Mouse (Mus musculus): ENCODE results near the gene Fry.

The Fry gene

GRCm38 (mm10) chr5:150457165-150457903, 338.9 kb downstream of the Fry start:
- ChIA-PET CTCF (no interaction called here), POLR2A (interaction anchor here in 1 of 4 experiments (1.1 kb wide), 1 partner anchor 20 kb away, joined by 8 read pairs; no protein-coding TSS in a partner anchor)

- CTCF ChIA-PET, result interaction anchor here in 2 of 4 experiments (1.4 to 1.5 kb wide), 2 partner anchors 17 to 37 kb away, joined by 3 read pairs; no protein-coding TSS in a partner anchor
Observed at GRCm38 (mm10) chr5:150457904-150458739, 339.7 kb downstream of the Fry start.

GRCm38 (mm10) chr5:150459801-150460200, 341.4 kb downstream of the Fry start:
- CTCF ChIA-PET, result interaction anchor here in 2 of 4 experiments (1.5 kb wide), 2 partner anchors 18 to 36 kb away, joined by 3 to 7 read pairs; no protein-coding TSS in a partner anchor
- POLR2A ChIA-PET, result interaction anchor here in 1 of 4 experiments (0.9 kb wide), 1 partner anchor 18 kb away, joined by 4 read pairs; no protein-coding TSS in a partner anchor

More at GRCm38 (mm10) chr5:150457904-150458739, 339.7 kb downstream of the Fry start:
- POLR2A ChIA-PET, result interaction anchor here in 1 of 4 experiments (1.1 kb wide), 1 partner anchor 21 kb away, joined by 8 read pairs; no protein-coding TSS in a partner anchor

GRCm38 (mm10) chr5:150464721-150465120, 346.3 kb downstream of the Fry start:
- ChIA-PET POLR2A (no interaction called here), CTCF (interaction anchor here in 3 of 4 experiments (0.6 to 1.2 kb wide), 4 partner anchors 11 to 31 kb away, joined by 3 to 8 read pairs (median 4); no protein-coding TSS in a partner anchor)

DNA sequence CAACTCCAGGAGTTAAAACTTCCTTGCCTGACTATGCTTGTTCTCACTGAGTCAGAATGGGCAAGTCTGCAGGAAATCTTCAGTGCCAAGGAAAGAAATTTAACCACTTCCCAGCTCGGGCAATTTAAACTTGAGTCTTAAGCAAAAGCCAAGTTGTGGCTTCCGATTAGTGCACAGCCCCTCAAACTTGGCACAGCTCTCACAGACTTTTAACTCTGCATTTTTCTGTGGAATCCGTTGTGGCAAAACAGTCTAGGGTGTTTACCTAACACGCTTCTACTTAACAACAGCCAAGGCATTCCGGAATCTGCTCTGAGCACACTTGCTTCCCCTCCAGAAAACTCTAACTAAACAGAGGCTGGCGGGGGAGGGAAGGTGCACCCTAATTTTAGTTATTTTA, 346.8 kb downstream of the Fry start:
- CTCF ChIA-PET, result interaction anchor here in 3 of 4 experiments (0.6 to 2.7 kb wide), 5 partner anchors 11 to 30 kb away, joined by 3 to 8 read pairs (median 5); no protein-coding TSS in a partner anchor
- POLR2A ChIA-PET, result no interaction called here

- ChIA-PET POLR2A (interaction anchor here in 2 of 4 experiments (0.7 kb wide), 2 partner anchors 187 to 220 kb away, joined by 3 read pairs; no protein-coding TSS in a partner anchor), CTCF (interaction anchor here in 1 of 4 experiments (0.5 to 2.7 kb wide), 2 partner anchors 19 to 24 kb away, joined by 3 to 7 read pairs; no protein-coding TSS in a partner anchor)
Observed at GRCm38 (mm10) chr5:150466132-150466531, 347.7 kb downstream of the Fry start.

- POLR2A ChIA-PET, result interaction anchor here in 1 of 4 experiments (1.0 to 2.0 kb wide), 2 partner anchors 16 to 27 kb away, joined by 3 to 5 read pairs; no protein-coding TSS in a partner anchor
- CTCF ChIA-PET, result no interaction called here
Observed at GRCm38 (mm10) chr5:150468431-150468830, 350.0 kb downstream of the Fry start.

DNA sequence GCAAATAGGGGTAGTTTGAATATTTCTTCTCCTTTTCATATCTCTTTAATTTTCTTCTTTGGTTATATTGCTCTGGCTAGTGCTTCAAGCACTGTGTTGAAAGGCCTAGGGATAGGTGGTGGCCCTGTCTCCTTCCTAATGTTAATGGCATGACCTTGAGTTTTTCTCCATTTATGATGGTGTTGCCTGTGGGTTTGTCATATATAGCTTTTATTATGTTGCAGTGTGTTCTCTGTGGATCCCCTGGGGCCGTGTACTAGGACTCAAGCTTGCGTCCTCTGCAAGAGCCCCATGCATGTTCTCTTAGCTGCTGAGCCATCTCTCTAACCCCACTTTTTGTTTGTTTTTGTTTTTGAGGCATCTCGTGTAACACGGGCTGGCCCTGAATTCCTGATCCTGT, 358.9 kb downstream of the Fry start:
- POLR2A ChIA-PET, result interaction anchor here in 1 of 4 experiments (1.1 to 1.3 kb wide), 2 partner anchors 9 to 11 kb away, joined by 4 to 5 read pairs; no protein-coding TSS in a partner anchor
- CTCF ChIA-PET, result interaction anchor here in 3 of 4 experiments (0.7 to 1.8 kb wide), 4 partner anchors 8 to 214 kb away, joined by 4 to 8 read pairs (median 4); no protein-coding TSS in a partner anchor

DNA sequence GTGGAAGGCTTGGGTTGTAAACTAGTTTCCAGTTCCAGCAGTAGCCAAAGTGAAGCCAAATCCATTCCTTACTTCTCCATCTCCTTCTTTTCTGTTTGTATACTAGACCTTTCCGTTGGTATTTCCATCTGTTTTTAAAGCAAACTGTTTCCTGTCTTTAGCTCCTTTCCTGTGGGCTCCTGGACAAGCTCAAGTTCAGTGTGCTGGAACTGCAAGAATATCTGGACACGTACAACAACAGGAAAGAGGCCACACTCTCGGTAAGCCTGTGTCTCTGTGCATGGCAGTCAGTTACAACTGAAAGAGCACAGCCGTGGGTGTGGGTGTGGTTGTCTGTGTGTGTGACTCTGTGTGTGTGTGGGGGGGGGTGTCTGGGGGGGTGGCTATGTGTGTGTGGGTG, 360.2 kb downstream of the Fry start:
- POLR2A ChIA-PET, result no interaction called here
- CTCF ChIA-PET, result no interaction called here

- ChIA-PET POLR2A (interaction anchor here in 1 of 4 experiments (0.7 kb wide), 1 partner anchor 9 kb away, joined by 3 read pairs; no protein-coding TSS in a partner anchor), CTCF (interaction anchor here (0.6 to 1.8 kb wide), 30 partner anchors 8 to 732 kb away, joined by 3 to 16 read pairs (median 4); partner anchors contain the start of gene N4bp2l1 (in 1 of the 4))
Observed at GRCm38 (mm10) chr5:150485198-150485597, 366.8 kb downstream of the Fry start.

- POLR2A ChIA-PET, result interaction anchor here in 2 of 4 experiments (0.7 to 1.3 kb wide), 4 partner anchors 11 to 53 kb away, joined by 3 to 4 read pairs (median 4); partner anchors contain the start of gene Brca2 (in 2 of the 2)
- CTCF ChIA-PET, result interaction anchor here in 1 of 4 experiments (1.2 to 1.3 kb wide), 2 partner anchors 49 to 59 kb away, joined by 3 to 4 read pairs; no protein-coding TSS in a partner anchor
Observed at GRCm38 (mm10) chr5:150490285-150490684, 371.8 kb downstream of the Fry start.

DNA sequence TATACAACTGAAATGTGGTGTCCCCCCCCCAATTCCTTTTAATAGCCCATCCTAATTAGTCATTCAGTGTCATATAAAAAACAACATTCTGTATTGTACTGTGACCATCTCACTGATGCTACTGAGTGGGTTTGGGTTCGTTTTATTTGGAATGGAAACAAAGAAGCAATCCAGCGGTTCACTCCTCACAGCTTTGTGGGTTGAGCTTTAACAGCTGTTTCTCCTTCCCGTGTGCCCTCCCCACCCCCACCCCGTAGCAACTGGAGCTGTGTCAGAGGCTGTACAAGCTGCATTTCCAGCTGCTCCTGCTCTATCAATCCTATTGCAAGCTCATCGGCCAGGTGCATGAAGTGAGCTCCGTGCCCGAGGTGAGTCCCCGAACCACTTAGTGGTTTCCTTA, 372.4 kb downstream of the Fry start:
- CTCF ChIA-PET, result interaction anchor here in 1 of 4 experiments (1.2 to 1.3 kb wide), 2 partner anchors 49 to 59 kb away, joined by 3 to 4 read pairs; no protein-coding TSS in a partner anchor
- POLR2A ChIA-PET, result interaction anchor here in 2 of 4 experiments (0.7 to 1.3 kb wide), 4 partner anchors 11 to 54 kb away, joined by 3 to 4 read pairs (median 4); partner anchors contain the start of gene Brca2 (in 2 of the 2)

GRCm38 (mm10) chr5:150491573-150492173, 373.2 kb downstream of the Fry start:
- ChIA-PET POLR2A (interaction anchor here in 1 of 4 experiments (1.1 kb wide), 1 partner anchor 54 kb away, joined by 3 read pairs; no protein-coding TSS in a partner anchor), CTCF (interaction anchor here in 1 of 4 experiments (1.3 kb wide), 1 partner anchor 60 kb away, joined by 4 read pairs; no protein-coding TSS in a partner anchor)

- CTCF ChIA-PET, result interaction anchor here (0.6 to 2.0 kb wide), 37 partner anchors 8 to 388 kb away, joined by 3 to 25 read pairs (median 4); partner anchors contain the start of gene Brca2 (in 1 of the 4)
Observed at GRCm38 (mm10) chr5:150495792-150496191, 377.3 kb downstream of the Fry start.

GRCm38 (mm10) chr5:150510451-150511225, 392.2 kb downstream of the Fry start:
- CTCF ChIA-PET, result interaction anchor here in 3 of 4 experiments (0.7 to 1.5 kb wide), 3 partner anchors 15 to 105 kb away, joined by 3 to 8 read pairs (median 3); no protein-coding TSS in a partner anchor
- POLR2A ChIA-PET, result no interaction called here

More at GRCm38 (mm10) chr5:150495792-150496191, 377.3 kb downstream of the Fry start:
- POLR2A ChIA-PET, result no interaction called here

- ChIA-PET POLR2A (interaction anchor here in 2 of 4 experiments (2.1 to 3.8 kb wide), 2 partner anchors 9 kb away, joined by 11 to 12 read pairs; partner anchors contain the start of gene Brca2 (in 2 of the 2)), CTCF (interaction anchor here in 3 of 4 experiments (0.8 to 1.1 kb wide), 4 partner anchors 14 to 72 kb away, joined by 3 to 4 read pairs (median 3); no protein-coding TSS in a partner anchor)
Observed at GRCm38 (mm10) chr5:150513264-150513663, 394.8 kb downstream of the Fry start.

Data from embryonic stem cell, embryonic (primary cell).